Mouse (Mus musculus) testis, adult 2 months (tissue): Measurements from ENCODE around the gene Olfr291.

Experiments
- CTCF ChIP-seq: fragments of 200-500 bp; IDR thresholded peaks from 2 replicates; pipeline ENCODE4 v1.5.1; 2012; ENCODE audit warnings: low read depth, mild to moderate bottlenecking, inconsistent platforms, low read length, moderate library complexity; ENCODE audit not compliant: control insufficient read depth, insufficient read depth, insufficient replicate concordance
- POLR2A ChIP-seq: fragments of 200-500 bp; IDR thresholded peaks from 2 replicates; pipeline ENCODE4 v1.6.1; 2012; ENCODE audit warnings: low read depth, mild to moderate bottlenecking, inconsistent platforms, low read length, moderate library complexity; ENCODE audit not compliant: control insufficient read depth

DNA sequence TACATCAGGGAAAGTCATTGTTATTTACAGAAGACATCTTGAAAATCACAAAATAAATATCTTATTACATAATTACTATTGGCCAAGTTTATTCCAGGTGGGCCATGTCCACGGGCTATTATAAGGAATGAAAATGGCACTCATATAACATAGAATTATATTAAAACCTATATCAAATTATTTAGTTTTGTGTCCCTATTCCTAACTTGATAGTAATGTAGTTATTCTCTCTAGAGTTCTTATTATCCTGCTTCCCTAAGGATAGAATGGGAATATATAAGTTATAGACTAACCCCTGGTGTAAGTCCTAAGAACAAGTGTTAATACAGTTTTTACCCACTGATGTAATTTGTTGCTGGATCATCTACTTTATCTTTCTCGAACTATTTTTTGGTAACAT is at the start of gene Olfr291:
- TF ChIP-seq CTCF (no peak), POLR2A (no peak)
